Mouse (Mus musculus) neural tube, embryonic 14.5 days (tissue): ENCODE measurements around the gene Spef1. TPM values are rescaled to one million over a fixed set of nuclear protein-coding genes. Genes with fewer than 3 reads are reported as not detected.

Experiments used
- ATAC-seq: fragments of 200-750 bp; cut with Nextera tagmentation; 2 replicates; pipeline ENCODE4 v1.8.0; 2017; ENCODE audit warnings: low read depth, mild to moderate bottlenecking, moderate TSS enrichment, moderate library complexity
- H3K27ac ChIP-seq: fragments of 300-500 bp; sonication (generic); 2 replicates; pipeline ENCODE4 v1.5.1; 2014; ENCODE audit warnings: low read depth, mild to moderate bottlenecking, control low read depth, low read length, moderate library complexity, mixed read lengths
- H3K27me3 ChIP-seq: fragments of 300-500 bp; sonication (generic); 2 replicates; pipeline ENCODE4 v1.6.1; 2014; ENCODE audit warnings: low read length; ENCODE audit not compliant: control insufficient read depth, insufficient read depth
- H3K36me3 ChIP-seq: fragments of 300-500 bp; sonication (generic); 2 replicates; pipeline ENCODE4 v1.6.1; 2014; ENCODE audit warnings: low read length, mixed read lengths; ENCODE audit not compliant: control insufficient read depth, insufficient read depth
- H3K4me1 ChIP-seq: fragments of 300-500 bp; sonication (generic); 2 replicates; pipeline ENCODE4 v1.6.1; 2014; ENCODE audit warnings: low read length; ENCODE audit not compliant: control insufficient read depth, insufficient read depth
- H3K4me2 ChIP-seq: fragments of 300-500 bp; sonication (generic); 2 replicates; pipeline ENCODE4 v1.6.1; 2014; ENCODE audit warnings: mild to moderate bottlenecking, low read depth, low read length, control low read depth
- H3K4me3 ChIP-seq: fragments of 300-500 bp; sonication (generic); 2 replicates; pipeline ENCODE4 v1.5.1; 2014; ENCODE audit warnings: low read depth, low read length, control low read depth, mixed read lengths
- H3K9ac ChIP-seq: fragments of 300-500 bp; sonication (generic); replicated peaks from 2 replicates; pipeline ENCODE4 v1.6.1; 2014; ENCODE audit warnings: low read depth, mild to moderate bottlenecking, control low read depth, low read length, mixed read lengths
- H3K9me3 ChIP-seq: fragments of 300-500 bp; sonication (generic); 2 replicates; pipeline ENCODE4 v1.6.1; 2016; ENCODE audit warnings: low read length; ENCODE audit not compliant: control insufficient read depth
- WGBS: fragments of 180-500 bp; shearing (Covaris S2); extraction: QIAGEN DNeasy Blood & Tissue Kit; methylation state at CpG from one replicate; pipeline ENCODE4 v1.1.7; 2014; 5-methylcytosine and 5-hydroxymethylcytosine counted together
- polyA plus RNA-seq: library from polyadenylated mRNA; unstranded; fragments of >200 nt; fragmentation: Nextera tagmentation; extraction: Ambion mirVana; gene quantifications from 2 replicates; pipeline ENCODE4 v1.2.1, GENCODE M21; 2014

Spef1 gene
- polyA plus RNA-seq, 1 experiment from 2014 or later: 9.2 TPM

- H3K9ac ChIP-seq: no peak overlapping the region
- WGBS: 57% methylated on average over 1 of the region's 1 CpGs
- no peak overlapping the region for H3K4me3 ChIP-seq
- no peaks in the 10 kb centered on the region for H3K36me3 ChIP-seq
- no peaks in the 10 kb centered on the region for H3K27me3 ChIP-seq
- H3K4me2 ChIP-seq: no peak overlapping the region
- no peak for ATAC-seq
- H3K4me1 ChIP-seq: no peaks in the 10 kb centered on the region
- H3K9me3 ChIP-seq: no peaks in the 10 kb centered on the region
- H3K27ac ChIP-seq: no peak overlapping the region
Measured at GRCm38 (mm10) chr2:131223569-131223968, 36.5 kb upstream of the Spef1 start.

DNA sequence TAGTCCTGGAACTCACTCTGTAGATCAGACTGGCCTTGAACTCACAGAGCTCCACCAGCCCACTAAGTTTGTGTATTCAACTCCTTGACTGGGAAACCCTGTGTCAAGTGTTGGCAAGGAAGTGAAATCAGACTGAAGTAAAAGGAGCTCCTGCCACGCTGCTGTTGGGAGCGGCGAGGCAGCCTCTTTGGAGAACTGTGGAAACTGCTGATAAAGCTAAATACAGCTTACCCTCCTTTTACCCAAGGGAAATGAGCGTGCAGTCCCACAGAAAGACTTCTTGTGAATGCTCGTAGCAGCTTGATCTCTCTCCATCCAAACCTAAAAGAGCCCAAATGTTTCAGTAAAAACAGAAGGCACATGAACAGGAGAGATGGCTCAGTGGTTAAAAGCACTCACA lies 35.5 kb upstream of the Spef1 start:
- H3K4me3 ChIP-seq: no peak overlapping the region
- 59% methylated on average over 5 of the region's 5 CpGs for WGBS
- H3K27me3 ChIP-seq: no peaks in the 10 kb centered on the region
- H3K4me2 ChIP-seq: no peak overlapping the region
- H3K9ac ChIP-seq: no peak overlapping the region
- H3K36me3 ChIP-seq: no peaks in the 10 kb centered on the region
- ATAC-seq: no peak
- no peak overlapping the region for H3K27ac ChIP-seq
- H3K4me1 ChIP-seq: no peaks in the 10 kb centered on the region
- no peaks in the 10 kb centered on the region for H3K9me3 ChIP-seq

- no peak overlapping the region for H3K4me2 ChIP-seq
- no peaks in the 10 kb centered on the region for H3K36me3 ChIP-seq
- no peak overlapping the region for H3K27ac ChIP-seq
- no peak overlapping the region for H3K4me3 ChIP-seq
- 79% methylated on average over 3 of the region's 3 CpGs for WGBS
- H3K27me3 ChIP-seq: no peaks in the 10 kb centered on the region
- no peaks in the 10 kb centered on the region for H3K9me3 ChIP-seq
- no peak for ATAC-seq
- H3K4me1 ChIP-seq: no peaks in the 10 kb centered on the region
- no peak overlapping the region for H3K9ac ChIP-seq
Measured at GRCm38 (mm10) chr2:131221853-131222515, 34.9 kb upstream of the Spef1 start.

GRCm38 (mm10) chr2:131220030-131220429 lies 32.9 kb upstream of the Spef1 start:
- WGBS: 84% methylated on average over 4 of the region's 4 CpGs
- Histone ChIP-seq H3K36me3 (no peaks in the 10 kb centered on the region), H3K27ac (no peak overlapping the region)

GRCm38 (mm10) chr2:131215941-131216858 lies 29.1 kb upstream of the Spef1 start:
- 83% methylated on average over 7 of the region's 7 CpGs for WGBS
- Histone ChIP-seq H3K27me3 (no peaks in the 10 kb centered on the region), H3K27ac (no peak overlapping the region), H3K4me2 (no peak overlapping the region), H3K4me1 (peaks cover 2% of the 10 kb centered on the region), H3K9me3 (no peaks in the 10 kb centered on the region), H3K4me3 (no peak overlapping the region), H3K36me3 (no peaks in the 10 kb centered on the region), H3K9ac (no peak overlapping the region)
- no peak for ATAC-seq

More at GRCm38 (mm10) chr2:131220030-131220429, 32.9 kb upstream of the Spef1 start:
- Histone ChIP-seq H3K27me3 (no peaks in the 10 kb centered on the region), H3K4me3 (no peak overlapping the region), H3K9ac (no peak overlapping the region), H3K4me1 (no peaks in the 10 kb centered on the region), H3K9me3 (no peaks in the 10 kb centered on the region), H3K4me2 (no peak overlapping the region)
- ATAC-seq: no peak

- Histone ChIP-seq H3K9me3 (no peaks in the 10 kb centered on the region), H3K36me3 (no peaks in the 10 kb centered on the region), H3K4me2 (no peak overlapping the region), H3K27ac (no peak overlapping the region), H3K4me3 (no peak overlapping the region), H3K4me1 (peaks cover 5% of the 10 kb centered on the region), H3K9ac (no peak overlapping the region), H3K27me3 (no peaks in the 10 kb centered on the region)
- ATAC-seq: no peak
- WGBS: 89% methylated on average over 7 of the region's 7 CpGs
Measured at GRCm38 (mm10) chr2:131213773-131214172, 26.7 kb upstream of the Spef1 start.

DNA sequence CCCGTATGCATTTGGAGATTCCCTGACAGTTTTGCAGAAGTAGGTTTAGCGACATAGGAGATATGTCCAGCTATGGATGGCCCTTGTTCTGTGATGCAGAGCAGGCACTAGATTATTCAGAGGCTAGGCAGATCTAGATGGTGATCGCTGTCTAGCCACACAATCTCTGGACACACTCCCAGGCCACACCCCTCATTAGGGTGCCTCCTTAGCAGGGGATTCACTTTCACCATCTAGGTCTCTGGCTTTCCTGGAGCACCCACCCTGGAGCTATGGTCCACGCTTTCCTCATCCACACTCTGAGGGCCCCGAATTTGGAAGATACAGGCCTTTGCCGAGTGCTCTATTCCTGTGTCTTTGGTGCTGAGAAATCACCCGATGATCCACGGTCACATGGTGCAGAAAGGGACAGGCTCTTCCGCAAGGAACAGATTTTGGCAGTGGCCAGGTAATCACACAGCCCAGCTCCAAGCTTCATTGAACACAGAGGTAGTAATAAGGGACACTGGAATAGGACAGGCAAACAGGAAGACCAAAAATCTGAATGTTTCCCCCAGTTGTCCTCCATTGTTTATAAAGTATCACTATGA lies 24.0 kb upstream of the Spef1 start:
- Histone ChIP-seq H3K27ac (peak overlapping the region; percentile 87; the same call in 1 of the 2 replicates), H3K9me3 (no peaks in the 10 kb centered on the region), H3K4me2 (peak overlapping the region; percentile 60), H3K4me3 (peak overlapping the region; percentile 51), H3K36me3 (no peaks in the 10 kb centered on the region), H3K27me3 (no peaks in the 10 kb centered on the region), H3K9ac (peak overlapping the region; percentile 60), H3K4me1 (peaks cover 5% of the 10 kb centered on the region)
- 68% methylated on average over 9 of the region's 9 CpGs for WGBS
- ATAC-seq: no peak

GRCm38 (mm10) chr2:131209969-131210792 lies 23.1 kb upstream of the Spef1 start:
- Histone ChIP-seq H3K27ac (peak overlapping the region; percentile 87), H3K9me3 (no peaks in the 10 kb centered on the region), H3K4me1 (peaks cover 5% of the 10 kb centered on the region), H3K4me3 (peak overlapping the region; percentile 51), H3K36me3 (no peaks in the 10 kb centered on the region), H3K9ac (peak overlapping the region; percentile 60), H3K27me3 (no peaks in the 10 kb centered on the region), H3K4me2 (peak overlapping the region; percentile 60)
- 2% methylated on average over 50 of the region's 50 CpGs for whole genome bisulfite sequencing
- peak; percentile 98 for ATAC-seq
